Mouse (Mus musculus): ENCODE measurements around the gene Gm7995.
"Not testable (repeated sequence)": the region's sequence is repeated elsewhere in the genome, so short reads cannot be mapped to it uniquely, and the experiment has no call there.

GRCm38 (mm10) chr14:42309910-42310309 is at the start of gene Gm7995:
- not testable (repeated sequence) for TF ChIP-seq POLR2A (IDR thresholded peaks at IDR 0.05; ENCODE audit: borderline replicate concordance, low read depth, low read length); CTCF (IDR thresholded peaks at IDR 0.05; ENCODE audit: low read depth, low read length)

Measured in bone marrow macrophage, adult 2 months (primary cell).